Mouse (Mus musculus): ENCODE measurements at regions not wholly inside any gene's neighbourhood (a gene's known extent, or its start where the extent isn't known, plus 50 kb on each side); places are given as distances from the start of the nearest gene placed in this dataset.

DNA sequence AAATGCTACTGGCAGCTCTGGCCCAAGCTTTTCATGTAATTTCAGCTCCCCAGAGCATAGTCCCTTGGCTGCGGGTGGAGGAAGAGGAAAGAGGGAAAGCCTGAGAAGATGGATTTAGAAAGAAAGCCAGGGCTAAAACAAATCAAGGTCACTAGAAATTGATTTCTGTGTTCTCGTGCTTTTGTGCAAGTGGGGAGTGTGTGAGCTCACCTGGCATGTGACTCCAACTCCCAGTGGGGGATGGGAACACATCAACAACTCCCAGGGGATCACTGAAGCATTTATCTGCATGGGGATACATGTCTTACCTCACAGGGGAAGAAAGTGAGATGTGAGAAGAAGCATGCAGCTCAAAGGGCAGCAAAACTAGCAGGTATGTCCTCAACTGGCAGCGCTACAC, 319.6 kb upstream of the Id2 start:
- intact Hi-C loops (cut with DNase I), result no loop called here
- no peak for DNase-seq

DNA sequence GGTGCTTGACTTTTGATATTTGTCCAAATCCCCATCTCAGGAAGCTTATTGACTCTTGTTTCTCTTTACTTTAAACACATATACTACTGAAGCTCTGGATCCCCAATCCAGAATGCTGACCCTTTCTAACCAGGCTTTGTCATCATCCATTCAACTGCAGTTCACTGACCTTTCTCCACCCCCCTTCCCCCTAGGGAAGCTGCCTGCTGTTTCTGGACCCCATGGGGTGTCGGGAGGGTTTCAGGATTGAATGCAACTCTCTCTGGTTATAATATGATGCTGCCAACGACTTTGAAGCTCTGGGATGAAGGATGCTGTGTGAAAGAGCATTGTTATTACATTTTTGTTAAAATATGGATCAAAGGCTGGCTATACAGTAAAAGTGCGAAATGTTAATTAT, 318.7 kb upstream of the Id2 start:
- no peak for DNase-seq
- intact Hi-C loops (cut with DNase I), result no loop called here

DNA sequence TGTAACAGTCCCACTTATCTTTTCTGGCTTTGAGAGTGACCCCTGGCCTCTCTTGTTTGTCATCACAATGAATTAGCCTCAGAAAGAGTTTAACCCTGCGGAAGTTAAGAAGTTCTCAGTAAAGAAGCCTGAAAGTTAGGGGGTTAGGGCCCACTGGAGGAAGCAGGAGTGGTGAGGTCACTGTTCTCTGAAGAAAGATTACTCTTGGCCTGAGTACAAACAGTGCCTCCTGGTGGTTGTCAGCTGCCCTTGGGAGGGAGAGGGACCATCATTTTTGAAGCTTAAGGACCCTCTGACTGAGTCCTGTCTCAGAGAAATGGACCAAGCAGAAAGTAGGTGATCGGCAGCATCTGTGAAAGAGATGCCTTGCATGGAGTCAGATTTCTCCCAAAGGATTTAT, 318.3 kb upstream of the Id2 start:
- peak; percentile 28 for DNase-seq

DNA sequence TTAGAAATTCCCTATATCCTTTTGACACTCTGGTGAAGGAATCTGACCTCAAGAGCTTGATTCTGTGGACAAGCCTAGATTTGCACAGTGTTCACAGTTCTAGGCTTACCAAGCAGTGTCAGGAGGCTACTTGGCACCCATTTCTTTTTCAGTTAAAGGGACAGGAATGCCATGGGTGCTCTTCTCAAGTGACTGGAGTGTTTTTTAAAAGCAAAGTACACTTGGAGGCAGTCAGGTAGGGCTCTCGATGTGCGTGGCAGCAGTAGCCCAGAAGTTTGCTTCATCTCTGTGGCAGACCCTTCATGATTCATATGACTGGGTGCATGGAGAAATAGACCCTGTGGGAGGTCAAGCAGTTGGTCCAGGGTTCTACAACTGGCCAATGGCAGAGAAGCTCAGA, 310.4 kb upstream of the Id2 start:
- no peak for DNase-seq
- intact Hi-C loops (cut with DNase I), result no loop called here

More for the DNA sequence above, 318.3 kb upstream of the Id2 start:
- intact Hi-C loops (cut with DNase I), result no loop called here

DNA sequence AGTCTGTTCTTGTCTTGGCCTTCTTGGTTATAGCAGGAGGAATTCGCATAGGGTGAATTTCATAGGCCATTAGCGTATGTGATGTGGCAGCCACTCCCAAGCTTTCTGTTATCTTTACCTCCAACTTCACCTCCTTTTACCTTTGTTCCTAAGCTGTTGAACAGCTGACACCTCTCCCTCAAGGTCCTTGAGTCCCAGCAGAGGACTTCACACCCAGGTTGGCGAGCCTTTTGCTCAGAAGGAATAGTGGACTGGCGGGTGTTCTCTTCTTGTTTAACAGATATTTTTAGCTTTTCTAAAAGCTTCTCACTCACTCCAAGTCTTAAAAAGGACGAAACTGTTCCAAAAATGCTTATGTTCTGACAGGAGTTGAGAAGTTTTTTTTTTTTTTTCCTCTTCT, 303.4 kb upstream of the Id2 start:
- intact Hi-C loops (cut with DNase I), result no loop called here
- no peak for DNase-seq

DNA sequence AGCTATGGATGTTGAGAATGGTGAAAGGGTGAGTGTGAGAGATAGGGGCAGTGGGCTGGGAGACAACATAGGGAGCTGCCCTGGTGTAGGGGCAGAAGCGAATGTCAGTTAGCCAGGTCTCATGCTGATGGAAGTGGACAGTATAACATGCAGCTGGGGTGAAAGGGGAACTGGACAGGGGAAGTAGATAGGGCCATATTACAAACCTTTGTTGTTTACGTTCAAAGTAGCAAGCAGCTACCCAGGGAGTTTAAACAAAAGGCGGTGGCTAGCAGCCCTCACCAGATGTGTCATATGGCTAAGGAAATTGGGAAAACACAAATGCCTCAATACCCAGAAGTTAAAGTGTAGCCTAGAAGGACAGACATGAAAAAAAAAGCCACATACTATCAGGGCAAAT, 301.8 kb upstream of the Id2 start:
- intact Hi-C loops (cut with DNase I), result no loop called here
- no peak for DNase-seq

DNA sequence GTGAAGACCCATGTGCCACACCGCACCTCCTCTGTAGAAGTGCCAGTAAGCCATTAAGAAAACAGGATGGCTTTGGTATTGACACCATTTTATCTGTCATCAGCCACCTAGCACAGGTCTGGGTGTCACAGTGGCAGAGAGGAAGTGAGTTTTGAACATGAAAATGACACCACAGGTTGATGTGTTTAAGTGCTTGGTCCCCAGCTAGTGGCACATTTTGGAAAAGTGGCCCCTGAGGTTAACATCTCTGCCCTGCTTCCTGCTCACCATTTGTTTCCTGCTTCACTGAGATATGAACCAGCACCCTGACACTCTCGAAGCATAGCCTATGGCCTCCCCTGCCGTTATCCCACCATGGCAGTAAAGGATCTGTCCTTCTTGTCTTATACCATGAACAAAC, 297.4 kb upstream of the Id2 start:
- intact Hi-C loops (cut with DNase I), result no loop called here
- DNase-seq, result no peak

DNA sequence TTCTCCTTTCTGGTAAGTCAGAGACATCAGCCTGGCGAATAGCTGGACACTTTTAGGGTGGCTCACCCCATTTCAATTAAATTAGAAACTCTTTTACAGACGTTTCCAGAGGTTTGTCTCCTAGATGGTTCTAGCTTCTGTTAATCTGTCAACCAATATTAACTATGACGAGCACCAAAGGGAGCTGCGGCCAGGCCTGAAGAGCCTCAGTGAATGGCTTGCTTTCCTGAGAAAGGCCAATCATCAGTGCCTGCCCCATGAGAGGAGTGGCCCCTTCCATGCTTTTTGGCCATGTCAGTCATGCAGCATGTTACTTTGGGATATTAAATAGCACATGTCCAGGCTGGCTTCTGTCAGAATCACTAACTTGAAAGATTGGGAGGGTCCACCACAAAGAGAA, 296.6 kb upstream of the Id2 start:
- intact Hi-C loops (cut with DNase I), result no loop called here
- DNase-seq, result no peak

DNA sequence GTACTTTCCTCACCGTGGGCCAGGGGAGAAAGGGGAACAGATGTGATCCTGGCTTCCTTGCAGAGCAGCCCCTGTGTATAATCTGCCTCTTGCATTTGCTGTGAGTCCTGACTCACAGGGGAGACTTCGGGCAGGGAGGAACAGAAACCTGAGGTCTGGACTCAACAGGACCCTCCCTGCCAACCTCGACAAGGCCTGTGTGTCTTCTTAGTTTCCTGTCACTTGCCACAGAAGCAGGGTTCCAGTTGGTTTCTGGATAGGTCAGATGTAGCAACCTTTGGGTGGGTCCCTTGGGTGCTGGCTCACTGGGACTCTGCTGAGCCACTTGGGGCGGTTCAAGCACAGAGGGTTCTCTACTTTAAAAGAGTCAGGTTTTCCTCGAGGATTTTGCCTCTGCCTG, 292.3 kb upstream of the Id2 start:
- intact Hi-C loops (cut with DNase I), result no loop called here
- DNase-seq, result no peak

DNA sequence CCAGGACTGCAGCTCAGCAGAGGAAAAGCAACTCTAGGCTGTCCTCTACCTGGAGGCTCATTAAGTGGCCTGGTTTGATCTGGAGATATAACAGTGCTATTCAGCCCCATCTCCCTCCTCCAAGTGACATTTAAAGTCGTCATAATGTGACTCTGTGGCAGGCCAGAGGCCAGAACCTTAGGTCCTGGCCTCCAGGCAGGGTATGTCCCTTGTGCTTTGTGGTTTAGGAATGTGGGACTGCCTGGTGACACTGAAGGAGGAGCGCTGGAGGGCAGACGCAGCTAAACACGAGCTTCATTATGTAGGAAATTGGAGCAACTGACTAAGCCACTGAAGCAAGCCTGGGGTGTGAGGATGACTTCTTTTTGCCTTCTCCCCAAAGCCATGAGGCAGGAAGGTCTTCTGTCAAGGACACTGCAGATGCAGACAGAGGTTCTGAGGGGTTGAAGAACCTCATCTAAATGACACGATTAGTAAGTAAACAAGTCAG, 290.9 kb upstream of the Id2 start:
- intact Hi-C loops (cut with DNase I), result no loop called here
- DNase-seq, result no peak

DNA sequence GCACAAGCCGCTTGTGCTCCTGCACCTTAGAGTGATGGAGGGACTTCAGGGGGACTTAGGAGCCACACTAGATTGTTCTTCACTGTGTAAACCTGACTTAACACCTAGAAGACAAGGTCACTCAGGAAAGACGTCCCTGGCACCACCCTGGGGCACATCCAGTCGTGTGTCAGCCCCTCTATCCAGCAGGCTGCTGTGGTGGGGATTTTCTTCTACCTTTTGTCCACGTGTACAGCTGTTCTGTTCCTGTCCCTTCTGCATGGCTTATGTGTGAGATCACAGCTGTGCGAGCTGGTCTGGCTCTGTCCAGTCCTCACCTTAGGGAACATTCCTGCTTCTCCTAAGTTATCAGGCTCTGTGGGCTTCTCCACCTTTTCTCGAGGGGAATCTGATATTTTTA, 286.0 kb upstream of the Id2 start:
- DNase-seq, result no peak
- intact Hi-C loops (cut with DNase I), result no loop called here

DNA sequence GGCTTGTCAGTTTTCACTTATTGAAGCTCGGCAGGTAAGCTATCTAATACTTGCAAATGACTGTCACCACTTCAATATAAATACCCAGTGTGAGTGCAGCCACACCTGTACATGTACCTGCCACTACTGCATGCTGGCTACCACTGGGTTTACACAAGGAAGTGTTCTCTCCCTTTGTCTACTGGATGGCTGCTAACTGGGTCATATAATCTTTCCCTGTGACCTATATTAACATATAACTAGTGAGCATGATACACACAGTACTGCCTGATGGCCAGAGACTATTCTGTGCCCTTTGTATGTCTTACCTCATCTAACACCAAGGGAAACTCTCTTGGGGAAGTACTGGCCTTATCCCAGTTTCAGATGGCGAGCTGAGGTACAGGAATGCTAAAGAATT, 285.5 kb upstream of the Id2 start:
- no peak for DNase-seq
- intact Hi-C loops (cut with DNase I), result no loop called here

DNA sequence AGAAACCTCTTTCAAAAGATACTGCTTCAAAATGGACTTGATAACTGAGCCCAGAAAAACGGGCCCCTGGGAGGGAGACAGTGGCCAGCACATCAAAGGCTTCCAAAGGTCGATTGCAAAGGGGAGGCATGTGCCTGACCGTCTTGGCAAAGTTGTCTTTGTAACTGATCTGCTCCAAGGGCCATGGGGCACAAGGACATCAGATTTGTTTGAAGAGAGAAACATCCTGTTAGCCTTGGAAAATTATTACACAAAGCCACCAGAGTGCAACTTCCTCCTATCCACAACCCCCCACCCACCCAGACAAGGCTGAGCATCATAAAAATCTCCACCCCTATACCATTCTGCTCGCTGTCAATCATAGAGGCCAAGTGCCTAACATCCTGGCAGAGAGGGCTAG, 284.7 kb upstream of the Id2 start:
- intact Hi-C loops (cut with DNase I), result no loop called here
- DNase-seq, result no peak

DNA sequence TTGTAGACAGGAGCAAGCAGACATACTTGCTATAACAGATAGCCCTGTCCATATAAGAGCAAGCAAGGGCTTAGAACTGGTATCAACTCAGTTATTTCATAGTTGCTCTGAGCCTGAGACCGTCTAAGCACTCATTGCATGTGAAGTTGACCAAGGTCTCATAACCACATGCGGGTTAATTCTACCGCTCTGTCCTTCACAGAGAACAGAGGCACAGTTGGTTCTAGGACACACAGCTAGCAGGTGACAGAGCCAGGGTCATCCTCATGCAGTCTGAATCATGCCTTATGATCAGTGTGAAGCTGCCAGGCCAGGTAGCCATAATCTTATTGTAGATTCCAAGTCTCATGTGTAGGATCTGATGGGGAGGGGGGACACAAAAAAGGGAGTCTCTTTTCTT, 283.1 kb upstream of the Id2 start:
- no peak for DNase-seq
- intact Hi-C loops (cut with DNase I), result no loop called here

DNA sequence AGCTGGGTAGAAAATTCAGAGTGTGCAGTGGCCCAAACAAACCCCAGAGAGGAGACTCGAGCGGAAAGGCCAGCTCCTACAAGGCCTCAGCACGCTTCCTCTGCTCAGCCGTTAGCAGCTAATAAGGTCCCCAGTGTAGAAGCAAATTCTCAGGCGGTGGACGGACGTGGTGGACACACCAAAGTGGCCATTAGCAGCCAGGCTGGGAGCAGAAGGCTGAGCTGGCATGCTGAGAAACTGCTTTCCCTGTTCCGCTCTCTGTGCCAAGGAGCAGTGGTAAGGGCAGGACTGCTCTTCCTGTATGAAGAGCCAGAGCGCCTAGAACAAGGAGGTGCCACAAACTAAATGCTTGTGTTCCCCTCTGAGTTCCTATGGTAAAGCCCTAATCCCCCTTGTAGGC, 282.1 kb upstream of the Id2 start:
- intact Hi-C loops (cut with DNase I), result no loop called here
- DNase-seq, result peak; percentile 21

DNA sequence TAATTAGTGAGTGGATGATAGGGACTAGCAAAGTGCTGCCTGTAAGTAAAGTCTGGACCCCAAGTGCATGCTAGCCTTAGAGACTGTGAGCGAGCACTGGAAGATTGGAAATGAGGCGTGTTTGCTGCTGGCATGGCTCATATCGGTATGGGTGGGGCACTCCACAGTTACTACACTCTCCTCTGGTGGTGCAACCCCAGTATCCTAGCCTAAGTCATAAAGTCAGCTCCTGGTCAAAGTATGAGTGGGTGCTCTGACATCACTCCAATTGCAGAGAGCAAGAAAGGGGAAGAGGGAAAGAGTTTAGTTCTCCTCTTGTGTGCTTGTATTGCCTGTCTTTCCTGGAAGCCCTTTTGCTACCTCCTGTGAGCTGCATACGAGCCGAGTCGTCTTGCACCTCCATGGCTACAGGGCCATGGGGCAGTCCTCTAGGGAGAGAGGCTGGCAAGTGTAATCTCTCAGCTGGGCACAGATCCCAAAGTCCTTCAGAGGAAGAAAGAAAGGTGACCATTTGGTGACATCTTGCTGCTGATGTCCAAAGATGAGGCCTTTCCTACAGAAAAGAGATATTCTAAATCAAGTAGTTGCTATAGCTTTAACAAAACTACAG, 281.2 kb upstream of the Id2 start:
- intact Hi-C loops (cut with DNase I), result no loop called here
- no peak for DNase-seq

DNA sequence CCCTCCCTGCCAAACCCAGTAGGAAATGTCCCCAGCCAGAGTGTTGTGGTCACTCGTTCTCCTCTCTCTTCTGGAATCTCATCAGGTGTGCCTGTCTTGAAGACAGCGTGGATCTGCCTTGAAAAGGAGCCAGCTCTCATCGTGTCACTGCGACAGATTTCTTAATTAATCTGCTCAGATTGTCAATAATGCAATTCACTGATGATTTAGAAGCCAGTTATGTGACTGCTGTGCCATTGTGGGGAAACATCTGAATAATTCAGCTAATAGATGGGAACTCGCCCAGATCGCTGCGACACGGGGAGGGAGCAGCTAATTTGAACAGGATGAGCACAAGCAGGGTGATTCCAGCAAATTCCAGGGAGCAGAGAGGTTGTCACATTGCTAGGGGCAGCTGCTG, 279.5 kb upstream of the Id2 start:
- intact Hi-C loops (cut with DNase I), result no loop called here
- DNase-seq, result peak; percentile 15

DNA sequence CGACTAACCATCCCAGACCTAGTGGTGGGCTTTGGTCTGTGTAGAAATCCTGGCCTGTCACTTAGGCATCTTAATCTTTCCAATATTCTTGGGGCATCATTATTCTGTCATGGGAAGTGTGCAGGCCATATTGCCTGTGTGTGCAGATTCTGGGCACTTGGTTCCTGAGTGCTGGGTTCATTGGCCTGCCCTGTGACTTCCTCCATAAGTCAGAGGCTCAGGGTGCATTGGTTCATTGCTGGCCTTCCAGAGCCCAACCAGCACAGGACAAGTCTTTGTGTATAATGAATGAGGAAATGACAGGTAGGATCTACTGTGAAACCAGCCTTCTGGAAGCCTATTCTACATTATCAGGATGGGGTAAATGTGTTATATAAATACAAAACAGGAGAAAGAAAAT, 270.6 kb upstream of the Id2 start:
- intact Hi-C loops (cut with DNase I), result no loop called here
- DNase-seq, result no peak

DNA sequence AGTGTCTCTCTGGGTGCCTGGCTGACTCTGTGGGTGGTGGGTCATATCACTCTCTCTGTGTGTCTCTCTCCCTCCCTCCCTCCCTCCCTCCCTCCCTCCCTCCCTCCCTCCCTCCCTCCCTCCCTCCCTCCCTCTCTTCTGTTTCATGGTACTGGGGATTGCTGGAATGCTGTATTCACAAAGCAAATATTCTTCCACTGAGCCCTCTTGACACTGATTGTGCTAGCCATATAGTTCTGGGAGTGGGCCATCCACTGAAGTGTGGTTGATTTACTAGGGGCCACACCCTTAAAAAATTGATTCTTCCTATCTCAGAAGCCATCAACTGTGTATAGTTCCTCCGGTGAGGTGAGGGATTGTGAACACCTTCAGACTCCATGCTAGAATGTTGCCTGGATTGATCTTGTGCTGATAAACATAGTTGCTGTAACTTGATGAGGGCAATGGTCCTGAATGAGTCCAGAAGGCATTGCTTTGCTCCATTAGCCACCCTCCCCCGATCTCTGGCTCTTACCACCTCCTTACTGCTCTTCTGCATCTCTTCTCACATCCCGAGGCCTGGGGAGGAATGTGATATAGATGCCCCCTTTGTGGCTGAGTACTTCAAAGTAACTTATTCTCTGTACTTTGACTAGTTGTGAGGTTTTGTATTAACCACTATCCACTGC, 268.8 kb upstream of the Id2 start:
- intact Hi-C loops (cut with DNase I), result no loop called here
- DNase-seq, result no peak

DNA sequence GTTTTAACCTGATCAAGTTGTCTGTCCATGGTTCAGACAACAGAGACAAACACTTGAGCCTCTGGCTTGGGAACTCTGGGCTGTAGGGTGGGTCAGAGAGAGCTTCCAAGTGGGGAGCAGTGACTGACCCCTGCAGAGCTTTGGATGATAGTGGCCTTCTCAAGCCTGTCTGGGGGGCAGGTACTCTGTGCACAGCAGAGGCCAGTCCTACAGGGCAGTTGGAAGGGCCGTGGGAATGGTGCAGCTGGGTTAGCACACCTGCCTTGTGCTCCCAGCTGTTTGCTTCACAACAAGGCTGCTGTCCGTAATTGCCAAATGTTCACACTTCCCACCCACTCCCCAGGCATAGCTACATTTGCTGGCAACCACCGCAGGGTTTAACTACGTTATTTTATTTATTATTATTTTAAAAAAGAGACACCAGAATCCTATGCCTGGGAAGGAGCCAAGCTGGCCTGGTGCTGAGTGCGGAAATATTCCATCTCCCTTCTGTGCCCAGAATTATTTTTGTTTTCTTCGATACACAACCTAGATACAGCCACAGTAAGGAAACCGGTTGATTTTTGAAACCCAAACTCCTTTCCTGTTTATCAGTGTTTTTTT, 268.1 kb upstream of the Id2 start:
- no peak for DNase-seq
- intact Hi-C loops (cut with DNase I), result no loop called here

DNA sequence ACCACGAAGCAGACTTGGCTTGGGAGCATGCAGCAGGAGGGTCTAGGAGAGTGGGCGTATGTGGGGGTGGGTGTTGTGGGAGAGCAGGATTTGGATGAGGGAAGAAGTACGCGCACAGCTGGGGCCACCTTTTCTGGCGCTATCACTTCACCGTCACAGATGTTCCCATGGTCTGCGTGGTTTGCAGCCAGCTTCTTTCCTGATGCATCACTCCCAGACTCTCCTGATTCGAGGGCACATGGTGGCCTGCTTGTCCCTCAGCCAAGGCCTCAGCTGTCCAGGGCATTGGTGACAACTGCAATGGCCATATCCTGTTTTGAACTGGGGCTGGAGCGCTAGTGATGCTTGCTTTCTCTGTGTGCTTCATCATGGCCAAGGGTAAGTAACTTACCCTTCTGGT, 266.9 kb upstream of the Id2 start:
- DNase-seq, result no peak
- intact Hi-C loops (cut with DNase I), result no loop called here

DNA sequence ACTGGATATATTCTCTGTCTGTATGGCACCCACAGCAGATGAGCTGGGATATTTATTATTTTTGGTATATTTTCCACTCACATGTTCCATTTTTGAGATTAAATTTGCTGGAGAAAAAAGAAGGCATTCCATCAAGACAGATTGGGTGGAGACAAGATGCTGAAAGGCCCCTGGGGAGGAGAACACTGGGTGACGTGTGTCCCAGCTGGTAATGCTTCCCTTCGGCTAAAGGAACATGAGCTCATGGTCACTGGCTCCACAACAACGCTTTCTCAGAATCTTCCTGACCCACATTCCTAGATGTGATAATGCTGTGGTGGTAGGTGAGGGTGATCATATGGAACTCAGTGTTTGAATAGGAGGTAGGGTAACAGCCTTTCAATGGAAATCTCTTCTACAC, 266.4 kb upstream of the Id2 start:
- intact Hi-C loops (cut with DNase I), result no loop called here
- no peak for DNase-seq

DNA sequence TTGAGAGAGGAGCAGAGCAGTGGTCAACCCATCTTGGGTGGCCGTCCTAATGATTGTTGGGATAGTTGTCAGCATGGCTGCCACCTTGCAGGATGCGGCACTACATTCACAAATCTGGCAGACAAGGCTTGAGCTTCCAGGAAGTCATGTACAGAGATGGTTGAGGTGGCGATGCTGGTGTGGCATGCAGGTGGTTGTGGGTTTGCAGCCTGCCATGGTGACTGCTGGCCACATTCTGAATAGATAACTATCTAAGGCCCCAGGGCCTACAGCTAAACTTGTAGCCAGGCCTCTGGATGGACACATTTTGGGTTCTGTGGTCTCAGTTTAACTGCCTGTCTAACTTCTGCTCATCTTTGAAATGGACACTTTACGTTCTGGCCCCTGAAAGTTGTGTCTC, 265.8 kb upstream of the Id2 start:
- intact Hi-C loops (cut with DNase I), result no loop called here
- no peak for DNase-seq
